Comparison of ENCODE assay signal across 7 mouse cellular contexts in genomic region chr3:132683447-132684230, GRCm38 (mm10). TPM values are rescaled to one million over a fixed set of nuclear protein-coding genes. Genes with fewer than 3 reads are reported as not detected.
DNase-seq lines count a peak whose midpoint lies in the region; ATAC-seq lines count a peak whose summit lies in the region.

Gene Tbck (plus strand): TSS chr3:132684144.

- peaks cover 5% of the 10 kb centered on the region for H3K4me1 ChIP-seq in intestine, embryonic 16.5 days (ENCODE audit: control insufficient read depth, insufficient read depth, low read length)
- H3K4me1 ChIP-seq in midbrain, embryonic 11.5 days (ENCODE audit: control insufficient read depth, insufficient read depth, low read length): peaks cover 8% of the 10 kb centered on the region

- peak within 1 kb of the TSS; percentile 90 for H3K9ac ChIP-seq in intestine, embryonic 16.5 days (ENCODE audit: low read depth, low read length)
- peak within 1 kb of the TSS; percentile 83 for H3K9ac ChIP-seq in midbrain, embryonic 11.5 days (ENCODE audit: low read length)

- peak within 1 kb of the TSS; percentile 96 for H3K27ac ChIP-seq in intestine, embryonic 16.5 days (ENCODE audit: low read length)
- H3K27ac ChIP-seq in midbrain, embryonic 11.5 days (ENCODE audit: low read depth, low read length): peak within 1 kb of the TSS; percentile 76

- no peaks in the 10 kb centered on the region for H3K9me3 ChIP-seq in intestine, embryonic 16.5 days (ENCODE audit: control insufficient read depth, low read length)
- H3K9me3 ChIP-seq in midbrain, embryonic 11.5 days (ENCODE audit: control insufficient read depth, low read length): no peaks in the 10 kb centered on the region

- H3K27me3 ChIP-seq in intestine, embryonic 16.5 days (replicated peaks; ENCODE audit: control insufficient read depth, insufficient read depth, low read length): no peaks in the 10 kb centered on the region
- H3K27me3 ChIP-seq in midbrain, embryonic 11.5 days (ENCODE audit: control insufficient read depth, insufficient read depth, low read length): no peaks in the 10 kb centered on the region

- H3K36me3 ChIP-seq in intestine, embryonic 16.5 days (ENCODE audit: control insufficient read depth, insufficient read depth, low read length): no peaks in the 10 kb centered on the region
- no peaks in the 10 kb centered on the region for H3K36me3 ChIP-seq in midbrain, embryonic 11.5 days (ENCODE audit: control insufficient read depth, insufficient read depth, low read length)

- peak within 1 kb of the TSS; percentile 77 for H3K4me2 ChIP-seq in intestine, embryonic 16.5 days (ENCODE audit: low read depth, low read length)
- peak within 1 kb of the TSS; percentile 71 for H3K4me2 ChIP-seq in midbrain, embryonic 11.5 days

- intact Hi-C loops in left cerebral cortex, postnatal 36 days (cut with DNase I): no loop called here

- DNase-seq in adrenal gland, adult 8-10 months: peak; percentile 87
- peak; percentile 96 for DNase-seq in embryo, embryonic 9.5 days (ENCODE audit: extremely low spot score)
- DNase-seq in gastrocnemius, postnatal 4 days (ENCODE audit: low spot score in 2 of 2): peak; percentile 84 to 93
- DNase-seq in left cerebral cortex, postnatal 36 days (ENCODE audit: low spot score in 2 of 2): peak; percentile 96 to 97
- DNase-seq in midbrain, embryonic 11.5 days (ENCODE audit: low spot score, missing footprints): peak; percentile 98
- DNase-seq in skeletal muscle tissue, adult 2 months (ENCODE audit: low read depth, low spot score): peak; percentile 87

- ATAC-seq in intestine, embryonic 16.5 days: peak; percentile 98
- peak; percentile 99 for ATAC-seq in midbrain, embryonic 11.5 days (ENCODE audit: low FRiP score)

- H3K4me3 ChIP-seq in intestine, embryonic 16.5 days (ENCODE audit: low read length): peak within 1 kb of the TSS; percentile 85
- peak within 1 kb of the TSS; percentile 83 for H3K4me3 ChIP-seq in midbrain, embryonic 11.5 days (ENCODE audit: low read depth, low read length)

- WGBS in intestine, embryonic 16.5 days: under 1% methylated on average over 42 of the region's 42 CpGs
- under 1% methylated on average over 42 of the region's 42 CpGs for WGBS in midbrain, embryonic 11.5 days

RNA-seq across cellular contexts. Expression of gene Tbck, which starts in this region (rescaled TPM):
- total RNA-seq in adrenal gland, adult 8-10 months (2022): 10 to 100 TPM; 21.0 to 27.6 (median 26.0) TPM
- total RNA-seq in gastrocnemius, postnatal 4 days (2021): 10 to 100 TPM; 17.3 to 17.6 TPM
- polyA plus RNA-seq in intestine, embryonic 16.5 days (2015; fragmentation: Nextera tagmentation; extraction: Ambion mirVana): 14.3 and 14.9 TPM in 2 replicates
- total RNA-seq in left cerebral cortex, postnatal 36 days (2021): 10 to 100 TPM; 28.8 to 31.2 TPM
- polyA plus RNA-seq in midbrain, embryonic 11.5 days (2014; fragmentation: Nextera tagmentation; extraction: Ambion mirVana): 23.1 and 27.4 TPM in 2 replicates

Comparison
In these comparisons a context has a peak if more than half of its experiments do, and no peak if none do; other contexts are left out.
1. Peak in every context shown above with its lines: DNase-seq, ATAC-seq, H3K4me3 ChIP-seq and H3K27ac ChIP-seq.